Mouse (Mus musculus) hematopoietic multipotent progenitor cell, adult 10-12 weeks (in vitro differentiated cells): Measurements from ENCODE around the gene Rgp1. TPM values are rescaled to one million over a fixed set of nuclear protein-coding genes. Genes with fewer than 3 reads are reported as not detected.

ENCODE experiments used
- polyA plus RNA-seq: library from polyadenylated mRNA; stranded (reverse); fragments of >175 nt; gene quantifications from 2 replicates; pipeline ENCODE4 v1.2.3, GENCODE M21; 2012; ENCODE audit warnings: low replicate concordance

Rgp1 gene
- 21.3 and 132 TPM in 2 replicates for polyA plus RNA-seq

DNA sequence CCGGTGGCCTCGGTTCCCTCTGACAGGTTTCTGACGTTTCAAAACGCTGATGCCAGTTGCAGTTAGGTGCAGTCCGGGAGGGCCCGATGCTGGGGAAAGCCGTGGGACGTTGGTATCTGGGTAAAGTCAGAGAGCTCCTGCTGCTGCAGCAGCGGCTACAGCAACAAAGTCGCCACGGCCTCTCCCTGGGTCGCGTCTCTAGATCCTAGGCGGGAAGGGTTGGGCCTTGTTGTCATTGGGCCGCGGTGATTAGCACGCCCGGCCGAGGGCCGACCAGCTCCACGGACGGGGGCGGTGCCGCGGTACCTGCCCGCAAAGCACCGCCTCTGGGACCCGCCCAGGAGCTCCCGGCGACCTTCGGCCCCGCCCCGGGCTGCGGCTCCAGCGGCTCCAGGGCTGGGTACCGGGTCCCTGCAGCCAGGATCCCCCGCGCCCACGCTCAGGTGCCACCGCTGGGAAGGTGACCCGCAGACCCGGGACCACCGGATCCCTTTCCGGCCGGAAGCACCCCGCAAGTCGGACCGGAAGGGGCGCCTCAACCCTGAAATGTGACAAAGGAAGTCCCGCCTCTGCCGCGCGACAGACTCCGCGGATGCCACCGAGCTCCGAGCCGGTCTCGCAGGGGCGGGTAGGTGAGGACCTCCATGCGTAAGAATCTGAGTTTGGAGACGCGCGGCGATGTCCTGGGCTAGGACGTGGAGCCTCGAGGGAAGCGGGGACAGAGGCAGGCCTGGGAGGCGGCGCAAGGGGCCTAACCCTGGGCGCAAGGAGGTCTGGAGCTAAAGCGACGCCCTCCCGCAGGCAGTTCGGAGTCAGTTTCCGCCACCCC, at the start of gene Rgp1, which contains the start of gene Gba2:
Gene Rgp1 (plus strand): TSS at position 340 of the 829 bp plus-strand sequence.
Gene Gba2 (minus strand): TSS at position 498 of the 829 bp plus-strand sequence.

DNA sequence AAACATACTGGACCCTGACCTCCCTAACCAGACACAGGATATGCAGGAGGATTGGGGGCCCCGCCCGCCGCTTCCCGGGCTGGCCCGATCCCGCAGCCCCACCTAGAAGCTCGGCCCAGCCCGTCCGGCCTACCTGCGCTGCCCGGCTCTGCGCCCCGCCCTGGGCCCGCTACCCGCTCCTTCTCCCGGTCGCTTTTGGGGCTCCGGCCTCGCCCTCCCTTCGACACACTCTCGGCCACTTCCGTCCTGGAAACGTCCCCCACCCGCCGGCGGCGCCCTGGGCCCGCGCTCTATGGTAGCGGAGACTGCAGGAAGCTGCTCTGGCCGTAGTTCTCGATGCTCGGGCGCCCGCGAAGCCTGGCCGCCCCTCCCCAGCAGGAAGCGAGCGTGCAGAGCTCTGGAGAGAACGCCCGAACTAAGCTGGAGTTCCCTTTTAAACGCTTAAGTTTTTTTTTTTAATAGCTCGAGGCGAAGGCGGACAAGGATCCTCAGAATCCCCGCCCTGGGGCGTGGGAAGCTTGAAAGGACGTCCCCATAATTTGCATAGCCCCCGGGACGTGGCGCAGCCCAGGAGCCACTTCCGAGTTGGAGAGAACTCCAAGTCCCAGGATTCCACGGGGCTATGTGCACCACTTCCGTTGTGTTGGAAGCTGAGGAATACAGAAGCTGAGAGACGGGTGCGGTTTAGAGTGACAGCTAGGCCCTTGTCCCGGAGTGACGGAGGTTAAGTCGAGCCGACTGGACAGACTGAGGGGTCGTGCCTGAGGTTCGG, 16.3 kb upstream of the Rgp1 start, which contains the start of the genes Creb3 and Tln1:
Gene Creb3 (plus strand): TSS at position 336 of the 772 bp plus-strand sequence.
Gene Tln1 (minus strand): TSS at position 695 of the 772 bp plus-strand sequence.

DNA sequence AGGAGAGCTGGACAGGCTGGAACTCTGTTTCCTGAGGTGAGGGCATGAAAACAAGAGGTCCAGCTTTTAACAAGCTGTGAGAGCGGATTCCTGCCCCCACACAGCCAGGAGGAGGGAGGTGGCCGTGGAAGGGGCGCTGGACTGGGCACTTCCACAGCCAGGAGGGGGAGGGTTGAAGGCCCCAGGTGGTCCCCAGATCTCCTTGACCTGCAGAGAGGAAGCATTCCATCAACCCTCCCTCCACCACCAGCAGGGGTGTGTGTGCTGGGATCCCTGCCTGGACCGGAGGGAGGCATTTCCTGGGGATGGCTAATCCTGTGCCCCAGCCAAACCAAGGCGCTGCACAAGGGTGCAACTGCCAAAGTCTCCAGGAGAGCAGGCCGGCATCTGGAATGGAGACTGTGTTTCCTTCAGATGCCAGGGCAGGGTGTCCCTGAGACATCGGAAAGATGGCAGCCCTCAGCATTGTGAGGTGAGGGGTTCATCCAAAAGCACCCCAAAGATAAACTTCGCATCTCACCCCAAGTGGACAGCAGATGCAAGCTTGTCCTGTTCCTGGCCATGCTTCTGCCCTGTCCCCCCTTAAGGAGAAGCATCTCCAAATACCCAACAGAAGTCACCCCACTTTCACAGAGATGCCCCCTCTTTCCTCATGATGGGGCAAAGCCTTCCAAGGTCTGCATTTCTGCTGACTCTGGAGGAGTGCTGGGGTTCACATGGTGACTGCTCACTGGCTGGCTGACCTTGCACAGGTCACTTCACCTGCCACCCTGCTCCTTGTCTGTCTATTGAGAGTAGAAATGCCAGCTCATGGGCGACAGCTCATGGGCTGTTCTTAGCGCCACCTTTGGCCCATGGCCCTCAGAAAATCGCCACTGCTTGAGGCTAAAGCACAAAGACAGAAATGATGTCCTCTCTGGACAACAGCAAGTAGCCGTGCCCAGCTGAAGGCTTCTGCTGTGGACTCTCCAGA, 6.2 kb downstream of the Rgp1 start, which contains the start of gene Msmp:
Gene Msmp (minus strand): TSS at position 51 of the 973 bp plus-strand sequence.

DNA sequence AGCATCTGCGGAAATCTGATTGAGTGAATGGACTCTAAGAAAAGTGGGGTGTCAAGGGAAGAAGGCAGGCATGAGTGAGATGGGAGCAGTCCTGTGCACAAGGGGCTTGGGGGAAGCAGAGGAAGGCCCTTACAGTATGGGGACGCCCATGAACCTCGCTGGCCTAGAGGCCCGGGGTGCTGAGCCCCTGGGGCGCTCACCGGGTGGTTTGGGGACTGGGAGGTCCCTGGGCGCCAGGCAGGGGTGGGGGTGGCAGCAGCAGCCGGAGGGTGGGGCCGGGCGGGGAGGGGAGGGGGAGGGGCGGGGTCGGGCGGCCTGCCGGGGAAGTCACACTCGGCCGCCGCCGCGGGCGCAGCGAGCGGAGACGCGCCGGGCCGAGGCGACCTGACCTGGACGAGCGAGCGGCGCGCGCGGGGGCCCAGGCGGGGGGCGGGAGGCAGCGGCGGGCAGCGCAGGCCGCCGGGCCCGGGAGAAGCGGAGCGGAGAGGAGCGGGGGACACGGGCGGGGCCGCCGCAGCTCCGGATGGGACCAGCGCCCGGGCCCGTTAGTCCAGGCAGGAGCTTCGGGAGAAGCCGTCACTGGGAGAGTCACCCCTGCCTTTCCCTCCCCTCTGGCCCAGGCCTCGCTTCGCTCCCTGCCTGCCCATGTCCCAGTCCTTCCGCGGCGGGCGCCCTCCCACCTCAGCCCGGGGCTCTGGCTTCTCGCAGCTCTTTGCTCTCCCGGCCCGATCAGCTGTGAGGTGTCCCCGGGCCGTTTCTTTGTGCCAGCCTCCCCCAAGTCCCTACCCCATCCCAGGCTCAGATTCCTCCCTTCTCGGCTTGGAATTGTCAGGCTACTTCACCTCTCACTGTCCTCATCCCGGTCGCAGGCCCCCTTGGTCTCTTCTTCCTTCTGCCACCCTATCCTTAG, 52.8 kb downstream of the Rgp1 start, which contains the start of gene Npr2:
Gene Npr2 (plus strand): TSS at position 890 of the 910 bp plus-strand sequence.

Other genes starting within 250 kb of the Rgp1 start
- 2.8 and 4.5 TPM in 2 replicates for gene Rusc2, start 196.7 kb upstream of the Rgp1 start, polyA plus RNA-seq
- gene Fam166b, start 149.6 kb upstream of the Rgp1 start, polyA plus RNA-seq, result not detected in 2 replicates
- 138 and 197 TPM in 2 replicates for gene Tesk1, start 136.8 kb upstream of the Rgp1 start, polyA plus RNA-seq
- 75.3 and 370 TPM in 2 replicates for gene Cd72, start 124.1 kb upstream of the Rgp1 start, polyA plus RNA-seq
- gene Sit1, start 95.0 kb upstream of the Rgp1 start, polyA plus RNA-seq, result 28.2 and 68.1 TPM in 2 replicates
- 85.7 and 181 TPM in 2 replicates for gene Ccdc107, start 85.8 kb upstream of the Rgp1 start, polyA plus RNA-seq
- 1.9 and 5.7 TPM in 2 replicates for gene Arhgef39, start 79.0 kb upstream of the Rgp1 start, polyA plus RNA-seq
- 0.90 TPM in 1 of 2 replicates, not detected in the other for gene Car9, start 71.7 kb upstream of the Rgp1 start, polyA plus RNA-seq
- 1.2 and 1.9 TPM in 2 replicates for gene Tpm2, start 55.0 kb upstream of the Rgp1 start, polyA plus RNA-seq
- gene Creb3, start 16.4 kb upstream of the Rgp1 start, polyA plus RNA-seq, result 4.0 and 5.4 TPM in 2 replicates
- 255 and 288 TPM in 2 replicates for gene Tln1, start 16.0 kb upstream of the Rgp1 start, polyA plus RNA-seq
- gene Gba2, start 158 bp downstream of the Rgp1 start, polyA plus RNA-seq, result 19.2 and 22.4 TPM in 2 replicates
- 0.22 TPM in 1 of 2 replicates, not detected in the other for gene Msmp, start 5.8 kb downstream of the Rgp1 start, polyA plus RNA-seq
- gene Npr2, start 53.2 kb downstream of the Rgp1 start, polyA plus RNA-seq, result 0.38 and 0.63 TPM in 2 replicates
- 0.47 TPM in 1 of 2 replicates, not detected in the other for gene Spag8, start 74.9 kb downstream of the Rgp1 start, polyA plus RNA-seq
- 27.8 and 37.0 TPM in 2 replicates for gene Hint2, start 77.8 kb downstream of the Rgp1 start, polyA plus RNA-seq
- gene Tmem8b, start 90.3 kb downstream of the Rgp1 start, polyA plus RNA-seq, result 4.0 and 9.5 TPM in 2 replicates
- gene Fam221b, start 90.4 kb downstream of the Rgp1 start, polyA plus RNA-seq, result 0.04 and 0.05 TPM in 2 replicates
- gene Olfr70, start 122.1 kb downstream of the Rgp1 start, polyA plus RNA-seq, result not detected in 2 replicates
- gene Olfr71, start 131.5 kb downstream of the Rgp1 start, polyA plus RNA-seq, result not detected in 2 replicates
- gene Hrct1, start 148.5 kb downstream of the Rgp1 start, polyA plus RNA-seq, result not detected in 2 replicates
- gene Spaar, start 151.3 kb downstream of the Rgp1 start, polyA plus RNA-seq, result not detected in 2 replicates
- not detected in 2 replicates for gene Olfr159, start 192.3 kb downstream of the Rgp1 start, polyA plus RNA-seq
- not detected in 2 replicates for gene Olfr156, start 245.2 kb downstream of the Rgp1 start, polyA plus RNA-seq